Mouse (Mus musculus): ENCODE data around the gene Tns1.

Gene Tns1

GRCm38 (mm10) chr1:73935442-73936080, 188.7 kb downstream of the Tns1 start:
- DNase-seq (ENCODE audit: low spot score in 2 of 2), result no peak

- no peak for DNase-seq (ENCODE audit: low spot score in 2 of 2)
Observed at GRCm38 (mm10) chr1:73933146-73933490, 191.1 kb downstream of the Tns1 start.

GRCm38 (mm10) chr1:73932421-73933145, 191.7 kb downstream of the Tns1 start:
- peak in 1 of 2 experiments; percentile 37 for DNase-seq (ENCODE audit: low spot score in 2 of 2)

- no peak for DNase-seq (ENCODE audit: low spot score in 2 of 2)
Observed at GRCm38 (mm10) chr1:73931851-73932250, 192.4 kb downstream of the Tns1 start.

- DNase-seq (ENCODE audit: low spot score in 2 of 2), result no peak
Observed at GRCm38 (mm10) chr1:73930411-73931134, 193.7 kb downstream of the Tns1 start.

- no peak for DNase-seq (ENCODE audit: low spot score in 2 of 2)
Observed at GRCm38 (mm10) chr1:73929952-73930329, 194.3 kb downstream of the Tns1 start.

- DNase-seq (ENCODE audit: low spot score in 2 of 2), result no peak
Observed at GRCm38 (mm10) chr1:73929211-73929951, 194.9 kb downstream of the Tns1 start.

- no peak for DNase-seq (ENCODE audit: low spot score in 2 of 2)
Observed at GRCm38 (mm10) chr1:73928385-73928784, 195.9 kb downstream of the Tns1 start.

- DNase-seq (ENCODE audit: low spot score in 2 of 2), result no peak
Observed at GRCm38 (mm10) chr1:73927819-73928218, 196.4 kb downstream of the Tns1 start.

GRCm38 (mm10) chr1:73926279-73926678, 198.0 kb downstream of the Tns1 start:
- DNase-seq (ENCODE audit: low spot score in 2 of 2), result no peak

GRCm38 (mm10) chr1:73924871-73925610, 199.2 kb downstream of the Tns1 start:
- DNase-seq (ENCODE audit: low spot score in 2 of 2), result no peak

GRCm38 (mm10) chr1:73924210-73924609, 200.0 kb downstream of the Tns1 start:
- DNase-seq (ENCODE audit: low spot score in 2 of 2), result no peak

GRCm38 (mm10) chr1:73923185-73923584, 201.1 kb downstream of the Tns1 start:
- no peak for DNase-seq (ENCODE audit: low spot score in 2 of 2)

GRCm38 (mm10) chr1:73920701-73921100, 203.5 kb downstream of the Tns1 start:
- DNase-seq (ENCODE audit: low spot score in 2 of 2), result no peak

GRCm38 (mm10) chr1:73919909-73920308, 204.3 kb downstream of the Tns1 start:
- DNase-seq (ENCODE audit: low spot score in 2 of 2), result no peak

GRCm38 (mm10) chr1:73918001-73918400, 206.2 kb downstream of the Tns1 start:
- no peak for DNase-seq (ENCODE audit: low spot score in 2 of 2)

GRCm38 (mm10) chr1:73916298-73916697, 208.0 kb downstream of the Tns1 start:
- DNase-seq (ENCODE audit: low spot score in 2 of 2), result no peak

- DNase-seq (ENCODE audit: low spot score in 2 of 2), result no peak
Observed at GRCm38 (mm10) chr1:73915218-73916070, 208.8 kb downstream of the Tns1 start.

GRCm38 (mm10) chr1:73914076-73914475, 210.2 kb downstream of the Tns1 start:
- no peak for DNase-seq (ENCODE audit: low spot score in 2 of 2)

Data from urinary bladder, adult 18-20 months (tissue).